Mouse (Mus musculus) MEL (cell line): Measurements from ENCODE around the gene Dntt.

Experiments
- CHD2 ChIP-seq: IDR thresholded peaks from 2 replicates; pipeline ENCODE4 v1.6.1; 2011; ENCODE audit warnings: low read length, improper control_type of control experiment
- CTCF ChIP-seq, 3 experiments: IDR thresholded peaks in 2 of 3; conservative IDR thresholded peaks in 1 of 3; 2 replicates each; pipeline ENCODE4 v1.5.1; 2011 to 2012; ENCODE audit warnings: low read length in 3 of 3, low read depth in 2 of 3, mild to moderate bottlenecking in 2 of 3, improper control_type of control experiment in 1 of 3, inconsistent platforms in 1 of 3, mixed read lengths in 1 of 3, moderate library complexity in 1 of 3; ENCODE audit not compliant: control insufficient read depth in 1 of 3, insufficient read depth in 1 of 3, poor library complexity in 1 of 3, severe bottlenecking in 1 of 3
- ELF1 ChIP-seq: IDR thresholded peaks from 2 replicates; pipeline ENCODE4 v1.6.1; 2014; ENCODE audit warnings: low read depth, mild to moderate bottlenecking, inconsistent platforms, low read length, improper control_type of control experiment, moderate library complexity
- EP300 ChIP-seq, 2 experiments: IDR thresholded peaks; 2 replicates each; pipeline ENCODE4 v1.6.1; 2011; ENCODE audit warnings: improper control_type of control experiment in 2 of 2, low read length in 2 of 2, low read depth in 1 of 2, mild to moderate bottlenecking in 1 of 2
- JUND ChIP-seq: IDR thresholded peaks from 2 replicates; pipeline ENCODE4 v1.6.1; 2011; ENCODE audit warnings: low read depth, mild to moderate bottlenecking, improper control_type of control experiment, low read length
- KAT2A ChIP-seq: conservative IDR thresholded peaks from 2 replicates; pipeline ENCODE4 v1.6.1; 2012; ENCODE audit warnings: low read depth, low read length, improper control_type of control experiment, inconsistent platforms
- MAX ChIP-seq: IDR thresholded peaks from 2 replicates; pipeline ENCODE4 v1.6.1; 2011; ENCODE audit warnings: low read length, improper control_type of control experiment
- NRF1 ChIP-seq: IDR thresholded peaks from 2 replicates; pipeline ENCODE4 v1.6.1; 2014; ENCODE audit warnings: low read depth, mild to moderate bottlenecking, inconsistent platforms, low read length, improper control_type of control experiment, moderate library complexity; ENCODE audit not compliant: poor library complexity, insufficient read depth, severe bottlenecking
- POLR2A ChIP-seq, 2 experiments: IDR thresholded peaks; 2 replicates each; pipeline ENCODE4 v1.6.1; 2011 to 2012; ENCODE audit warnings: low read length in 2 of 2, mild to moderate bottlenecking in 2 of 2, control low read depth in 1 of 2, improper control_type of control experiment in 1 of 2, low read depth in 1 of 2, moderate library complexity in 1 of 2; ENCODE audit not compliant: control insufficient read depth in 1 of 2, insufficient read depth in 1 of 2, poor library complexity in 1 of 2
- POLR2AphosphoS2 ChIP-seq: IDR thresholded peaks from 2 replicates; pipeline ENCODE4 v1.6.1; 2011; ENCODE audit warnings: low read length, improper control_type of control experiment
- SMC3 ChIP-seq: IDR thresholded peaks from 2 replicates; pipeline ENCODE4 v1.6.1; 2011; ENCODE audit warnings: low read depth, low read length, improper control_type of control experiment
- TAL1 ChIP-seq: IDR thresholded peaks from 2 replicates; pipeline ENCODE4 v1.6.1; 2012; ENCODE audit warnings: mild to moderate bottlenecking, inconsistent platforms, low read length, moderate library complexity, mixed read lengths

DNA sequence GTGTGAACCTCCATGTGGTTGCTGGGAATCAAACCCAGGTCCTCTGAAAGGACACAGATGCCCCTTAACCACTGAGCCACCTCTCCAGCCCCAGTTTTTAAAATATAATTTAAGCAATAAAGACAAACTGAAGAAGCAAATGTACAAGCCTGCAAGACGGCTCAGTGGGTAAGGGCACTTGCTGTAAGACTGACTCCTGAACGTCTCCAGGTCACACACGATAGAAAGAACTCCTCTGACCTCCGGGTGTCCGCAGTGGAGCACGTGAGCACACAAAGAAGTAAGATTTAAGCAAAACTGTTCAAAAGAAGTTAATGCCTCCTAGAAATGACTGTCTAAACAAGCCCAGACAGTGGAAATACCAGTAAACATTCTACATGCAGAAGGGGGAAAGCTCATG lies 32.4 kb upstream of the Dntt start:
- no peak for TF ChIP-seq POLR2A (IDR thresholded peaks at IDR 0.05; ENCODE audit: control insufficient read depth in 1 of 2, insufficient read depth in 1 of 2, low read depth in 1 of 2, low read length in 2 of 2, poor library complexity in 1 of 2)
- no peak for TF ChIP-seq EP300 (IDR thresholded peaks at IDR 0.05; ENCODE audit: low read depth in 1 of 2, low read length in 2 of 2)
- TF ChIP-seq CTCF (IDR thresholded peaks at IDR 0.05 in 2 of 3, conservative IDR thresholded peaks at IDR 0.05 in 1 of 3; ENCODE audit: control insufficient read depth in 1 of 3, insufficient read depth in 1 of 3, low read depth in 2 of 3, low read length in 3 of 3, poor library complexity in 1 of 3, severe bottlenecking in 1 of 3): no peak
- no peak for TF ChIP-seq TAL1
- TF ChIP-seq SMC3: no peak
- TF ChIP-seq CHD2: no peak
- TF ChIP-seq JUND: no peak
- no peak for TF ChIP-seq NRF1
- no peak for TF ChIP-seq POLR2AphosphoS2
- no peak for TF ChIP-seq ELF1
- TF ChIP-seq MAX: no peak
- TF ChIP-seq KAT2A: no peak
